ENCODE assay signal across 8 mouse cellular contexts in genomic region chr7:27224877-27225575, GRCm38 (mm10). TPM values are rescaled to one million over a fixed set of nuclear protein-coding genes. Genes with fewer than 3 reads are reported as not detected.
DNase-seq lines count a peak whose midpoint lies in the region; ATAC-seq and TF ChIP-seq lines count a peak whose summit lies in the region.

No protein-coding gene starts in this region.

- H3K27me3 ChIP-seq in hindbrain, embryonic 11.5 days (ENCODE audit: control insufficient read depth, insufficient read depth, low read length), result no peaks in the 10 kb centered on the region

- no peak for ATAC-seq in hindbrain, embryonic 11.5 days (ENCODE audit: low FRiP score)

- 81% methylated on average over 11 of the region's 11 CpGs for WGBS in hindbrain, embryonic 11.5 days

- H3K4me3 ChIP-seq in ES-E14 (ENCODE audit: insufficient read depth in 1 of 2, low read depth in 1 of 2, low read length in 2 of 2, poor library complexity in 1 of 2, severe bottlenecking in 1 of 2), result no peak overlapping the region
- H3K4me3 ChIP-seq in hindbrain, embryonic 11.5 days (ENCODE audit: low read depth, low read length), result no peak overlapping the region

- H3K27ac ChIP-seq in ES-E14 (ENCODE audit: insufficient read depth, low read depth, low read length, poor library complexity, severe bottlenecking), result no peak overlapping the region
- no peak overlapping the region for H3K27ac ChIP-seq in hindbrain, embryonic 11.5 days (ENCODE audit: low read depth, low read length)

- H3K9ac ChIP-seq in ES-E14 (ENCODE audit: insufficient read depth, low read depth, low read length, poor library complexity, severe bottlenecking), result peak overlapping the region; percentile 1; the same call in 1 of the 2 replicates
- H3K9ac ChIP-seq in hindbrain, embryonic 11.5 days (ENCODE audit: low read depth, low read length), result peak overlapping the region; percentile 42

- no peaks in the 10 kb centered on the region; the same call in 1 of the 2 replicates for H3K36me3 ChIP-seq in ES-E14 (ENCODE audit: control insufficient read depth, insufficient read depth, low read length, poor library complexity, severe bottlenecking)
- H3K36me3 ChIP-seq in hindbrain, embryonic 11.5 days (ENCODE audit: control insufficient read depth, insufficient read depth, low read length), result no peaks in the 10 kb centered on the region

- H3K4me1 ChIP-seq in ES-E14 (ENCODE audit: control insufficient read depth in 2 of 2, insufficient read depth in 2 of 2, low read length in 2 of 2, poor library complexity in 1 of 2), result peaks cover 4 to 28% of the 10 kb centered on the region in 2 experiments; a peak in 2 of 4 replicates
- peaks cover 9% of the 10 kb centered on the region; the same call in 1 of the 2 replicates for H3K4me1 ChIP-seq in hindbrain, embryonic 11.5 days (replicated peaks; ENCODE audit: control insufficient read depth, insufficient read depth, low read length)

- peak; percentile 41 to 57 for DNase-seq in heart, adult 18-20 months
- no peak for DNase-seq in heart, postnatal 4 days
- DNase-seq in ES-E14 (ENCODE audit: low read depth, low spot score), result no peak
- peak; percentile 60 for DNase-seq in fibroblast of lung, adult 2 months (ENCODE audit: low read depth)
- DNase-seq in hindbrain, embryonic 11.5 days (ENCODE audit: low spot score), result no peak
- peak; percentile 42 for DNase-seq in lung, postnatal 10 days
- no peak for DNase-seq in embryo, embryonic 10.5 days (ENCODE audit: low spot score)
- no peak for DNase-seq in thymus, postnatal 25 days

- peak overlapping the region; percentile 7; the same call in 1 of the 2 replicates for H3K4me2 ChIP-seq in hindbrain, embryonic 11.5 days (replicated peaks; ENCODE audit: low read depth, low read length)

- no peaks in the 10 kb centered on the region for H3K9me3 ChIP-seq in ES-E14 (ENCODE audit: control insufficient read depth, insufficient read depth, low read depth, low read length)
- H3K9me3 ChIP-seq in hindbrain, embryonic 11.5 days (ENCODE audit: control insufficient read depth, low read length), result no peaks in the 10 kb centered on the region

- in situ Hi-C loops in ES-E14 (cut with MboI; ENCODE audit: low sequenced_read_pairs in 2 of 2, unreplicated experiment in 2 of 2), result no loop called here

TF ChIP-seq in ES-E14, 5 proteins besides CTCF, POLR2A, EP300 and RAD21:
- TF ChIP-seq ZC3H11A (IDR thresholded peaks at IDR 0.05; ENCODE audit: borderline replicate concordance, low read depth, low read length) (no peak), HCFC1 (IDR thresholded peaks at IDR 0.05; ENCODE audit: borderline replicate concordance, insufficient read depth, low read length) (no peak), MAFK (IDR thresholded peaks at IDR 0.05; ENCODE audit: insufficient read depth, low read depth, low read length) (no peak), CHD2 (IDR thresholded peaks at IDR 0.05; ENCODE audit: low read depth, low read length) (no peak), ZNF384 (IDR thresholded peaks at IDR 0.05; ENCODE audit: low read depth, low read length) (no peak)

RNA-seq across cellular contexts. Expression of gene Itpkc, which starts 3.4 kb away (rescaled TPM):
- 1 to 10 TPM; 4.6 TPM for total RNA-seq in heart, adult 18-20 months (2021)
- 1 to 10 TPM; 4.6 to 5.3 TPM for total RNA-seq in heart, postnatal 4 days (2021)
- 10.5 and 12.6 TPM in 2 replicates for total RNA-seq in ES-E14 (2012; rRNA removed)
- polyA plus RNA-seq in hindbrain, embryonic 11.5 days (2014; fragmentation: Nextera tagmentation; extraction: Ambion mirVana), result 5.0 and 6.7 TPM in 2 replicates

RNA-seq across cellular contexts. Expression of gene Coq8b, which starts 7.8 kb away (rescaled TPM):
- total RNA-seq in heart, adult 18-20 months (2021), result 10 to 100 TPM in 1 of 2 experiments, 1 to 10 TPM in 1; 9.8 to 11.3 TPM
- total RNA-seq in heart, postnatal 4 days (2021), result 10 to 100 TPM; 10.2 to 11.2 TPM
- total RNA-seq in ES-E14 (2012; rRNA removed), result 12.8 and 18.3 TPM in 2 replicates
- polyA plus RNA-seq in hindbrain, embryonic 11.5 days (2014; fragmentation: Nextera tagmentation; extraction: Ambion mirVana), result 13.9 and 18.4 TPM in 2 replicates

RNA-seq across cellular contexts. Expression of gene Snrpa, which starts 29.0 kb away (rescaled TPM):
- 10 to 100 TPM; 40.1 to 40.2 TPM for total RNA-seq in heart, adult 18-20 months (2021)
- total RNA-seq in heart, postnatal 4 days (2021), result 10 to 100 TPM; 64.8 to 69.5 TPM
- total RNA-seq in ES-E14 (2012; rRNA removed), result 113 and 129 TPM in 2 replicates
- 333 and 349 TPM in 2 replicates for polyA plus RNA-seq in hindbrain, embryonic 11.5 days (2014; fragmentation: Nextera tagmentation; extraction: Ambion mirVana)

RNA-seq across cellular contexts. Expression of gene BC024978, which starts 29.4 kb away (rescaled TPM):
- total RNA-seq in heart, adult 18-20 months (2021), result 10 to 100 TPM; 10.8 to 15.7 TPM
- 10 to 100 TPM; 14.6 to 18.0 TPM for total RNA-seq in heart, postnatal 4 days (2021)
- total RNA-seq in ES-E14 (2012; rRNA removed), result 10.4 and 12.0 TPM in 2 replicates
- 3.4 and 4.1 TPM in 2 replicates for polyA plus RNA-seq in hindbrain, embryonic 11.5 days (2014; fragmentation: Nextera tagmentation; extraction: Ambion mirVana)

RNA-seq across cellular contexts. Expression of gene Numbl, which starts 33.2 kb away (rescaled TPM):
- total RNA-seq in heart, adult 18-20 months (2021), result 1 to 10 TPM; 2.4 to 3.3 TPM
- 10 to 100 TPM; 11.5 to 12.1 TPM for total RNA-seq in heart, postnatal 4 days (2021)
- 11.9 and 14.1 TPM in 2 replicates for total RNA-seq in ES-E14 (2012; rRNA removed)
- polyA plus RNA-seq in hindbrain, embryonic 11.5 days (2014; fragmentation: Nextera tagmentation; extraction: Ambion mirVana), result 19.8 and 22.7 TPM in 2 replicates

Comparison
In these comparisons a context has a peak if more than half of its experiments do, and no peak if none do; other contexts are left out.
1. DNase-seq: peak in heart, adult 18-20 months (2 of 2), fibroblast of lung, adult 2 months (single experiment) and lung, postnatal 10 days (single experiment); none in heart, postnatal 4 days (single experiment), ES-E14 (single experiment), hindbrain, embryonic 11.5 days (single experiment), embryo, embryonic 10.5 days (single experiment) and thymus, postnatal 25 days (single experiment).